ENCODE assay signal across 10 mouse cellular contexts in genomic region chr14:35110928-35111327, GRCm38 (mm10).
DNase-seq lines count a peak whose midpoint lies in the region; TF ChIP-seq lines count a peak whose summit lies in the region.
"Had no signal": no experiment of that assay in that cellular context is flagged by ENCODE, and none has a peak within 500 bp of the region (broad histone marks: within the 10 kb centered on the region; RNA-seq: fewer than 3 reads in every experiment).

No protein-coding gene starts in this region.

- DNase-seq in heart, postnatal 36 days = peak; percentile 2 to 6
- DNase-seq in heart, adult 8-10 months (ENCODE audit: low spot score) = no peak
- peak; percentile 55 for DNase-seq in testis, postnatal 10 days (ENCODE audit: low spot score)
- DNase-seq in testis, postnatal 14 days (ENCODE audit: low spot score) = no peak
- peak; percentile 52 for DNase-seq in retina, postnatal 1 day
- no peak for DNase-seq in ovary, adult 18-20 months (ENCODE audit: low spot score)
- no peak for DNase-seq in thymus, adult 18-20 months

- no peak overlapping the region for H3K27ac ChIP-seq in embryonic fibroblast, embryonic 13.5 days (ENCODE audit: insufficient read depth, low read length)
- H3K27ac ChIP-seq: heart, embryonic 13.5 days; liver, embryonic 15.5 days had no signal

- no peak for TF ChIP-seq POLR2A in embryonic fibroblast, embryonic 13.5 days (IDR thresholded peaks at IDR 0.05; ENCODE audit: low read depth, low read length)

- H3K4me3 ChIP-seq in embryonic fibroblast, embryonic 13.5 days (ENCODE audit: insufficient read depth, low read length) = no peak overlapping the region
- H3K4me3 ChIP-seq: heart, embryonic 13.5 days; liver, embryonic 15.5 days had no signal

- TF ChIP-seq CTCF in embryonic fibroblast, embryonic 13.5 days (IDR thresholded peaks at IDR 0.05; ENCODE audit: borderline replicate concordance, insufficient read depth, low read length) = 0 out of 2 replicates have a peak, but pooled peaks have one; percentile 24

- no peaks in the 10 kb centered on the region for H3K4me1 ChIP-seq in embryonic fibroblast, embryonic 13.5 days (ENCODE audit: control insufficient read depth, insufficient read depth, low read length)
- H3K4me1 ChIP-seq: liver, embryonic 15.5 days had no signal

- intact Hi-C loops in heart, postnatal 36 days (cut with DNase I) = loop anchor here (2.0 kb wide), 1 partner anchor 300 kb away; no protein-coding TSS in a partner anchor

Comparison
In these comparisons a context has a peak if more than half of its experiments do, and no peak if none do; other contexts are left out.
1. DNase-seq: peak in heart, postnatal 36 days (2 of 2), testis, postnatal 10 days (single experiment) and retina, postnatal 1 day (single experiment); none in heart, adult 8-10 months (single experiment), testis, postnatal 14 days (single experiment), ovary, adult 18-20 months (single experiment) and thymus, adult 18-20 months (0 of 2).